Mouse (Mus musculus) megakaryocyte, embryonic 14.5 days (primary cell): ENCODE data around the gene Bmp7.

Experiments used
- FLI1 ChIP-seq: IDR thresholded peaks from 2 replicates; pipeline ENCODE4 v1.6.1; 2012; ENCODE audit warnings: low read length, inconsistent platforms, mixed read lengths
- GATA1 ChIP-seq: IDR thresholded peaks from 3 replicates; pipeline ENCODE4 v1.6.1; 2012; ENCODE audit warnings: mixed read lengths, low read length, inconsistent platforms, borderline replicate concordance

GRCm38 (mm10) chr2:172863469-172863856, 76.7 kb downstream of the Bmp7 start:
- TF ChIP-seq GATA1 (no peak), FLI1 (no peak)
